Mouse (Mus musculus) MEL (cell line): ENCODE results near the gene Eps15. TPM values are rescaled to one million over a fixed set of nuclear protein-coding genes. Genes with fewer than 3 reads are reported as not detected.

ENCODE experiments used
- DNase-seq: peaks from one replicate; pipeline ENCODE4 v3.0.0; 2011; ENCODE audit warnings: low read depth, low spot score
- H3K27ac ChIP-seq: 2 replicates; pipeline ENCODE4 v1.5.1; 2012; ENCODE audit warnings: low read depth, mild to moderate bottlenecking, control low read depth, low read length, moderate library complexity; ENCODE audit not compliant: control insufficient read depth
- H3K27me3 ChIP-seq, 2 experiments: fragments of 150-350 bp in 1 of 2; sonication (generic) in 1 of 2; 2 replicates each; pipeline ENCODE4 v1.6.1; 2012; ENCODE audit warnings: low read length in 2 of 2, mild to moderate bottlenecking in 2 of 2, improper control_type of control experiment in 1 of 2, moderate library complexity in 1 of 2; ENCODE audit not compliant: insufficient read depth in 2 of 2, control insufficient read depth in 1 of 2
- H3K36me3 ChIP-seq, 2 experiments: 2 replicates each; pipeline ENCODE4 v1.6.1; 2012 to 2014; ENCODE audit warnings: low read length in 2 of 2, improper control_type of control experiment in 1 of 2, inconsistent platforms in 1 of 2, mild to moderate bottlenecking in 1 of 2; ENCODE audit not compliant: insufficient read depth in 2 of 2, control insufficient read depth in 1 of 2
- H3K4me1 ChIP-seq, 2 experiments: fragments of 150-350 bp in 1 of 2; sonication (generic) in 1 of 2; 2 replicates each; pipeline ENCODE4 v1.6.1; 2012; ENCODE audit warnings: low read length in 2 of 2, improper control_type of control experiment in 1 of 2, mild to moderate bottlenecking in 1 of 2; ENCODE audit not compliant: insufficient read depth in 2 of 2, control insufficient read depth in 1 of 2
- H3K4me3 ChIP-seq, 2 experiments: fragments of 150-350 bp in 1 of 2; sonication (generic) in 1 of 2; 2 replicates each; pipeline ENCODE4 v1.5.1; 2012; ENCODE audit warnings: low read depth in 2 of 2, low read length in 2 of 2, mild to moderate bottlenecking in 2 of 2, moderate library complexity in 2 of 2, control low read depth in 1 of 2, improper control_type of control experiment in 1 of 2; ENCODE audit not compliant: control insufficient read depth in 1 of 2, insufficient read depth in 1 of 2
- H3K79me2 ChIP-seq: 2 replicates; pipeline ENCODE4 v1.6.1; 2012; ENCODE audit warnings: mild to moderate bottlenecking, low read length, moderate library complexity; ENCODE audit not compliant: control insufficient read depth, poor library complexity, insufficient read depth
- H3K9ac ChIP-seq: 2 replicates; pipeline ENCODE4 v1.6.1; 2012; ENCODE audit warnings: low read depth, mild to moderate bottlenecking, control low read depth, low read length, moderate library complexity; ENCODE audit not compliant: control insufficient read depth, poor library complexity, severe bottlenecking
- H3K9me3 ChIP-seq: fragments of 150-350 bp; sonication (generic); replicated peaks from 2 replicates; pipeline ENCODE4 v1.6.1; 2012; ENCODE audit warnings: mild to moderate bottlenecking, low read length, improper control_type of control experiment, moderate library complexity; ENCODE audit not compliant: insufficient read depth
- CHD2 ChIP-seq: IDR thresholded peaks from 2 replicates; pipeline ENCODE4 v1.6.1; 2011; ENCODE audit warnings: low read length, improper control_type of control experiment
- CTCF ChIP-seq, 3 experiments: IDR thresholded peaks in 2 of 3; conservative IDR thresholded peaks in 1 of 3; 2 replicates each; pipeline ENCODE4 v1.5.1; 2011 to 2012; ENCODE audit warnings: low read length in 3 of 3, low read depth in 2 of 3, mild to moderate bottlenecking in 2 of 3, improper control_type of control experiment in 1 of 3, inconsistent platforms in 1 of 3, mixed read lengths in 1 of 3, moderate library complexity in 1 of 3; ENCODE audit not compliant: control insufficient read depth in 1 of 3, insufficient read depth in 1 of 3, poor library complexity in 1 of 3, severe bottlenecking in 1 of 3
- ELF1 ChIP-seq: IDR thresholded peaks from 2 replicates; pipeline ENCODE4 v1.6.1; 2014; ENCODE audit warnings: low read depth, mild to moderate bottlenecking, inconsistent platforms, low read length, improper control_type of control experiment, moderate library complexity
- EP300 ChIP-seq, 2 experiments: IDR thresholded peaks; 2 replicates each; pipeline ENCODE4 v1.6.1; 2011; ENCODE audit warnings: improper control_type of control experiment in 2 of 2, low read length in 2 of 2, low read depth in 1 of 2, mild to moderate bottlenecking in 1 of 2
- GABPA ChIP-seq: IDR thresholded peaks from 2 replicates; pipeline ENCODE4 v1.6.1; 2012; ENCODE audit warnings: low read depth, mild to moderate bottlenecking, inconsistent platforms, low read length, improper control_type of control experiment, moderate library complexity
- GATA1 ChIP-seq: IDR thresholded peaks from 2 replicates; pipeline ENCODE4 v1.6.1; 2011; ENCODE audit warnings: low read depth, low read length, improper control_type of control experiment
- HCFC1 ChIP-seq: IDR thresholded peaks from 2 replicates; pipeline ENCODE4 v1.6.1; 2012; ENCODE audit warnings: low read depth, mild to moderate bottlenecking, inconsistent platforms, low read length, improper control_type of control experiment, moderate library complexity
- JUND ChIP-seq: IDR thresholded peaks from 2 replicates; pipeline ENCODE4 v1.6.1; 2011; ENCODE audit warnings: low read depth, mild to moderate bottlenecking, improper control_type of control experiment, low read length
- KAT2A ChIP-seq: conservative IDR thresholded peaks from 2 replicates; pipeline ENCODE4 v1.6.1; 2012; ENCODE audit warnings: low read depth, low read length, improper control_type of control experiment, inconsistent platforms
- MAZ ChIP-seq: IDR thresholded peaks from 2 replicates; pipeline ENCODE4 v1.6.1; 2012; ENCODE audit warnings: low read depth, mild to moderate bottlenecking, inconsistent platforms, low read length, improper control_type of control experiment
- NELFE ChIP-seq: IDR thresholded peaks from 2 replicates; pipeline ENCODE4 v1.6.1; 2011; ENCODE audit warnings: low read depth, low read length, improper control_type of control experiment
- NRF1 ChIP-seq: IDR thresholded peaks from 2 replicates; pipeline ENCODE4 v1.6.1; 2014; ENCODE audit warnings: low read depth, mild to moderate bottlenecking, inconsistent platforms, low read length, improper control_type of control experiment, moderate library complexity; ENCODE audit not compliant: poor library complexity, insufficient read depth, severe bottlenecking
- RAD21 ChIP-seq: IDR thresholded peaks from 2 replicates; pipeline ENCODE4 v1.6.1; 2011; ENCODE audit warnings: mild to moderate bottlenecking, low read depth, low read length, improper control_type of control experiment
- SIN3A ChIP-seq: IDR thresholded peaks from 2 replicates; pipeline ENCODE4 v1.6.1; 2012; ENCODE audit warnings: low read length, improper control_type of control experiment, inconsistent platforms
- SMC3 ChIP-seq: IDR thresholded peaks from 2 replicates; pipeline ENCODE4 v1.6.1; 2011; ENCODE audit warnings: low read depth, low read length, improper control_type of control experiment
- TBP ChIP-seq: IDR thresholded peaks from 2 replicates; pipeline ENCODE4 v1.8.0; 2011; ENCODE audit warnings: low read depth, low read length, improper control_type of control experiment
- TCF12 ChIP-seq: IDR thresholded peaks from 2 replicates; pipeline ENCODE4 v1.6.1; 2014; ENCODE audit warnings: low read depth, mild to moderate bottlenecking, inconsistent platforms, low read length, improper control_type of control experiment, moderate library complexity
- UBTF ChIP-seq: IDR thresholded peaks from 2 replicates; pipeline ENCODE4 v1.6.1; 2012; ENCODE audit warnings: low read depth, mild to moderate bottlenecking, inconsistent platforms, low read length, improper control_type of control experiment, moderate library complexity, borderline replicate concordance; ENCODE audit not compliant: insufficient read depth
- ZC3H11A ChIP-seq: IDR thresholded peaks from 2 replicates; pipeline ENCODE4 v1.6.1; 2012; ENCODE audit warnings: low read depth, mild to moderate bottlenecking, inconsistent platforms, low read length, improper control_type of control experiment
- polyA plus RNA-seq, 2 experiments: library from polyadenylated mRNA; stranded (reverse) in 1 of 2; unstranded in 1 of 2; fragments of >175 nt in 1 of 2; fragments of >200 nt in 1 of 2; gene quantifications; 2 replicates each; pipeline versions ENCODE4 v1.2.1 to v1.2.4; 2012; ENCODE audit warnings: low replicate concordance in 2 of 2, low read depth in 1 of 2; ENCODE audit not compliant: insufficient read length in 2 of 2, insufficient read depth in 1 of 2, missing spikeins in 1 of 2
- total RNA-seq: library from RNA; depleted of rRNA; stranded (reverse); fragments of 300-350 nt; gene quantifications from 2 replicates; pipeline ENCODE4 v1.2.3, GENCODE M21; 2012

Gene Eps15
- total and polyA plus RNA-seq, 3 experiments, result 19.7 to 107 (median 53.3) TPM

DNA sequence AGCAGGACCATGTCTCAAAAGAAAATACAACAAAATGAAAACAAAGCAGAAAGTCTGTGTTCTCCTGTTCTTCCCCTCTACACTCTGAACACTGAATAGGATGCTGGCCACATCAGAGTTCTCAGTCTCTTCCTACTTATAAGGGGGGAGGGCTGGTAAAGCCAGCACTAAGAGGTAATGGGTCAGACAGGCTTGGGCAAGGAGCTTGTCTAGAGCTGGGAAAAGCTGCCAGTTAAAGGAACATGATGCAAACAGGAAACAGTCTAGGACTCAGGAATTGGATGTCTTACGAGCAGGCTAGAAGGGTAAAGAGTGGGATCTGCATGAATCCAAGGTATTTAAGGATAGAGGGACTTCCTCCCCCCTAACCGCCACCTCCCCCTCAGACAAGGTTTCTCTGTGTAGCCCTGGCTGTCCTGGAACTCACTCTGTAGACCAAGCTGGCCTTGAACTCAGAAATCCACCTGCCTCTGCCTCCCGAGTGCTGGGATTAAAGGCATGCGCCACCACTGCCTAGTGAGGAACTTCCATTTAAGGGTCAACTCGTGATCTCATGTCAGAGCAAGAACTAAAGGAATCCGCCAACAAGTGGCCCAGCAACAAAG, 35.0 kb upstream of the Eps15 start:
- no peak for DNase-seq
- Histone ChIP-seq H3K79me2 (no peaks in the 10 kb centered on the region), H3K27me3 (peaks cover 0 to 1% of the 10 kb centered on the region in 2 experiments; a peak in 2 of 4 replicates), H3K36me3 (no peaks in the 10 kb centered on the region), H3K9ac (no peak overlapping the region), H3K4me1 (no peaks in the 10 kb centered on the region), H3K27ac (no peak overlapping the region), H3K4me3 (no peak overlapping the region), H3K9me3 (no peaks in the 10 kb centered on the region)
- TF ChIP-seq NRF1 (no peak), GATA1 (no peak)

DNA sequence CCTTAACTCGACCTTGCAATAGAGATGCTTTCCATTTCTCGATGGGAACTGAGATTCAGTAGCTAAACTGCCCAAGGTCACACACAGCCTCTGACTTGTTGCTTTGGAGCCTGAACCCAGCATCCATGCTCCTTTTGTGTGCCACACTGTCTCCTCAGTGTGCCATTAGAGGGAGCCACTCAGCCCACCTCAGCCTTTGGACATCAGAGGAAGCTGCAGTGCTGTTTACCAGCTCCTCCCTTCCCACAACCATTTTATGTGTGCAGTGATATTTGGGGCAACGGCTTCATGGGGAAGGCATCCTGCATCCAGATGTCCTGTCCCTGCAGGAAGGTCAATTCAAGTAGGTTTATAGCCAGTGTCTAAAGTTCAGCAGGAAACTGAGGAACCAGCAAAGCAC, 28.5 kb upstream of the Eps15 start:
- no peak for TF ChIP-seq GABPA
- no peak for TF ChIP-seq NELFE
- TF ChIP-seq SMC3, result peak; percentile 80
- peak; percentile 26; the same call in 1 of the 2 replicates for TF ChIP-seq SIN3A
- TF ChIP-seq KAT2A, result no peak
- no peak for TF ChIP-seq JUND
- no peak for TF ChIP-seq GATA1
- no peak for TF ChIP-seq CHD2
- no peak for TF ChIP-seq MAZ
- TF ChIP-seq ZC3H11A, result peak; percentile 53
- no peak for TF ChIP-seq UBTF
- TF ChIP-seq EP300 (IDR thresholded peaks at IDR 0.05; ENCODE audit: low read depth in 1 of 2, low read length in 2 of 2), result no peak
- TF ChIP-seq ELF1, result no peak
- no peak for TF ChIP-seq HCFC1
- TF ChIP-seq TBP, result no peak
- no peak for TF ChIP-seq TCF12
- TF ChIP-seq RAD21, result peak; percentile 60
- TF ChIP-seq CTCF (IDR thresholded peaks at IDR 0.05 in 2 of 3, conservative IDR thresholded peaks at IDR 0.05 in 1 of 3; ENCODE audit: control insufficient read depth in 1 of 3, insufficient read depth in 1 of 3, low read depth in 2 of 3, low read length in 3 of 3, poor library complexity in 1 of 3, severe bottlenecking in 1 of 3), result peak; percentile 72 to 83 (median 78)
- H3K4me3 ChIP-seq, result peak overlapping the region; percentile 5 to 7; a peak in 1 of 4 replicates

More for the DNA sequence above, 28.5 kb upstream of the Eps15 start:
- no peaks in the 10 kb centered on the region for H3K79me2 ChIP-seq
- no peak overlapping the region for H3K9ac ChIP-seq
- peaks cover 11 to 20% of the 10 kb centered on the region in 2 experiments for H3K4me1 ChIP-seq
- DNase-seq, result peak; percentile 70
- H3K36me3 ChIP-seq, result peaks cover 0 to 24% of the 10 kb centered on the region in 2 experiments; a peak in 2 of 4 replicates
- no peaks in the 10 kb centered on the region for H3K9me3 ChIP-seq
- H3K27me3 ChIP-seq, result peaks cover 0 to 1% of the 10 kb centered on the region in 2 experiments; a peak in 1 of 4 replicates
- no peak overlapping the region for H3K27ac ChIP-seq
